Mouse (Mus musculus): ENCODE data around the gene Bcl2l14.

The Bcl2l14 gene

GRCm38 (mm10) chr6:134389248-134389891 is 6.7 kb upstream of the Bcl2l14 start:
- POLR2A ChIA-PET: interaction anchor here in 3 of 4 experiments (0.6 to 1.3 kb wide), 5 partner anchors 37 to 189 kb away, joined by 3 to 5 read pairs (median 4); no protein-coding TSS in a partner anchor
- CTCF ChIA-PET: interaction anchor here (0.6 to 2.2 kb wide), 20 partner anchors 11 to 1218 kb away, joined by 3 to 9 read pairs (median 3); no protein-coding TSS in a partner anchor

GRCm38 (mm10) chr6:134389917-134390316 is 6.2 kb upstream of the Bcl2l14 start:
- ChIA-PET CTCF (interaction anchor here in 3 of 4 experiments (0.7 to 2.2 kb wide), 7 partner anchors 13 to 458 kb away, joined by 3 to 8 read pairs (median 4); no protein-coding TSS in a partner anchor), POLR2A (interaction anchor here in 2 of 4 experiments (0.5 to 1.3 kb wide), 4 partner anchors 40 to 350 kb away, joined by 3 to 5 read pairs (median 4); no protein-coding TSS in a partner anchor)

- ChIA-PET POLR2A (interaction anchor here in 3 of 4 experiments (0.5 to 1.3 kb wide), 6 partner anchors 23 to 351 kb away, joined by 3 to 5 read pairs (median 4); no protein-coding TSS in a partner anchor), CTCF (interaction anchor here in 2 of 4 experiments (0.8 to 2.2 kb wide), 3 partner anchors 12 to 142 kb away, joined by 3 to 8 read pairs (median 4); no protein-coding TSS in a partner anchor)
Measured at GRCm38 (mm10) chr6:134390837-134391236, 5.3 kb upstream of the Bcl2l14 start.

GRCm38 (mm10) chr6:134402914-134403683 is 7.0 kb downstream of the Bcl2l14 start:
- CTCF ChIA-PET: interaction anchor here (0.5 to 1.6 kb wide), 23 partner anchors 10 to 460 kb away, joined by 3 to 6 read pairs (median 3); partner anchors contain the start of gene Mansc1 (in 1 of the 4)
- POLR2A ChIA-PET: interaction anchor here in 3 of 4 experiments (0.5 to 1.5 kb wide), 8 partner anchors 11 to 440 kb away, joined by 3 to 10 read pairs (median 3); partner anchors contain the start of gene Etv6 (in 1 of the 3)

- ChIA-PET CTCF (interaction anchor here (0.5 to 1.6 kb wide), 6 partner anchors 74 to 441 kb away, joined by 3 to 6 read pairs (median 3); no protein-coding TSS in a partner anchor), POLR2A (interaction anchor here in 2 of 4 experiments (0.8 to 1.5 kb wide), 3 partner anchors 10 to 57 kb away, joined by 3 to 4 read pairs (median 3); no protein-coding TSS in a partner anchor)
Measured at GRCm38 (mm10) chr6:134403684-134404070, 7.6 kb downstream of the Bcl2l14 start.

GRCm38 (mm10) chr6:134407226-134407625 is 11.1 kb downstream of the Bcl2l14 start:
- ChIA-PET CTCF (no interaction called here), POLR2A (interaction anchor here in 1 of 4 experiments (0.7 kb wide), 1 partner anchor 666 kb away, joined by 3 read pairs; no protein-coding TSS in a partner anchor)

- ChIA-PET CTCF (interaction anchor here in 2 of 4 experiments (0.6 to 1.1 kb wide), 7 partner anchors 11 to 583 kb away, joined by 3 to 4 read pairs (median 3); no protein-coding TSS in a partner anchor), POLR2A (interaction anchor here in 3 of 4 experiments (0.6 to 1.4 kb wide), 10 partner anchors 10 to 205 kb away, joined by 3 to 4 read pairs (median 4); partner anchors contain the start of gene Lrp6 (in 1 of the 3))
Measured at GRCm38 (mm10) chr6:134413706-134414531, 17.8 kb downstream of the Bcl2l14 start.

- ChIA-PET CTCF (interaction anchor here in 2 of 4 experiments (0.6 to 1.1 kb wide), 6 partner anchors 12 to 211 kb away, joined by 3 to 4 read pairs (median 3); no protein-coding TSS in a partner anchor), POLR2A (interaction anchor here (0.6 to 1.4 kb wide), 13 partner anchors 9 to 239 kb away, joined by 3 to 4 read pairs (median 3); partner anchors contain the start of gene Lrp6 (in 1 of the 4))
Measured at GRCm38 (mm10) chr6:134414532-134414883, 18.4 kb downstream of the Bcl2l14 start.

GRCm38 (mm10) chr6:134416556-134417105 is 20.5 kb downstream of the Bcl2l14 start:
- ChIA-PET CTCF (interaction anchor here in 2 of 4 experiments (0.6 to 1.9 kb wide), 9 partner anchors 12 to 447 kb away, joined by 3 to 7 read pairs (median 4); no protein-coding TSS in a partner anchor), POLR2A (interaction anchor here (0.6 to 2.5 kb wide), 27 partner anchors 9 to 1004 kb away, joined by 3 to 10 read pairs (median 3); no protein-coding TSS in a partner anchor)

- POLR2A ChIA-PET: interaction anchor here in 2 of 4 experiments (0.6 to 2.1 kb wide), 5 partner anchors 9 to 512 kb away, joined by 3 to 7 read pairs (median 5); no protein-coding TSS in a partner anchor
Measured at GRCm38 (mm10) chr6:134417886-134418285, 21.8 kb downstream of the Bcl2l14 start.

GRCm38 (mm10) chr6:134420375-134420774 is 24.3 kb downstream of the Bcl2l14 start:
- POLR2A ChIA-PET: interaction anchor here in 2 of 4 experiments (0.6 to 0.9 kb wide), 3 partner anchors 9 to 187 kb away, joined by 3 to 7 read pairs (median 3); no protein-coding TSS in a partner anchor
- CTCF ChIA-PET: no interaction called here

More at GRCm38 (mm10) chr6:134417886-134418285, 21.8 kb downstream of the Bcl2l14 start:
- CTCF ChIA-PET: interaction anchor here in 2 of 4 experiments (0.8 to 1.6 kb wide), 4 partner anchors 11 to 448 kb away, joined by 3 to 6 read pairs (median 4); no protein-coding TSS in a partner anchor

- ChIA-PET POLR2A (no interaction called here), CTCF (interaction anchor here in 1 of 4 experiments (1.4 kb wide), 1 partner anchor 199 kb away, joined by 3 read pairs; no protein-coding TSS in a partner anchor)
Measured at GRCm38 (mm10) chr6:134421921-134422320, 25.8 kb downstream of the Bcl2l14 start.

- CTCF ChIA-PET: interaction anchor here in 1 of 4 experiments (0.5 to 0.6 kb wide), 2 partner anchors 13 to 181 kb away, joined by 3 to 5 read pairs; no protein-coding TSS in a partner anchor
Measured at GRCm38 (mm10) chr6:134425216-134425717, 29.1 kb downstream of the Bcl2l14 start.

GRCm38 (mm10) chr6:134427165-134427564 is 31.0 kb downstream of the Bcl2l14 start:
- ChIA-PET POLR2A (interaction anchor here in 2 of 4 experiments (0.9 to 1.9 kb wide), 2 partner anchors 10 to 11 kb away, joined by 3 to 7 read pairs; no protein-coding TSS in a partner anchor), CTCF (interaction anchor here in 3 of 4 experiments (1.0 to 1.6 kb wide), 6 partner anchors 180 to 432 kb away, joined by 3 to 10 read pairs (median 4); no protein-coding TSS in a partner anchor)

More at GRCm38 (mm10) chr6:134425216-134425717, 29.1 kb downstream of the Bcl2l14 start:
- POLR2A ChIA-PET: interaction anchor here in 2 of 4 experiments (0.6 to 1.0 kb wide), 2 partner anchors 9 to 12 kb away, joined by 3 to 4 read pairs; no protein-coding TSS in a partner anchor

GRCm38 (mm10) chr6:134428455-134428854 is 32.3 kb downstream of the Bcl2l14 start:
- CTCF ChIA-PET: interaction anchor here in 2 of 4 experiments (0.9 to 1.5 kb wide), 6 partner anchors 11 to 187 kb away, joined by 3 to 6 read pairs (median 4); no protein-coding TSS in a partner anchor
- POLR2A ChIA-PET: interaction anchor here in 1 of 4 experiments (0.8 kb wide), 1 partner anchor 40 kb away, joined by 3 read pairs; no protein-coding TSS in a partner anchor
